Mouse (Mus musculus): ENCODE data around the gene Azin2. TPM values are rescaled to one million over a fixed set of nuclear protein-coding genes. Genes with fewer than 3 reads are reported as not detected.
A peak's percentile ranks its signal among the peaks of the same experiment; 100 is the strongest.

Azin2 gene
- 11.4 and 12.1 TPM in 2 replicates for polyA plus RNA-seq (2016; fragmentation: Nextera tagmentation; extraction: Ambion mirVana)

DNA sequence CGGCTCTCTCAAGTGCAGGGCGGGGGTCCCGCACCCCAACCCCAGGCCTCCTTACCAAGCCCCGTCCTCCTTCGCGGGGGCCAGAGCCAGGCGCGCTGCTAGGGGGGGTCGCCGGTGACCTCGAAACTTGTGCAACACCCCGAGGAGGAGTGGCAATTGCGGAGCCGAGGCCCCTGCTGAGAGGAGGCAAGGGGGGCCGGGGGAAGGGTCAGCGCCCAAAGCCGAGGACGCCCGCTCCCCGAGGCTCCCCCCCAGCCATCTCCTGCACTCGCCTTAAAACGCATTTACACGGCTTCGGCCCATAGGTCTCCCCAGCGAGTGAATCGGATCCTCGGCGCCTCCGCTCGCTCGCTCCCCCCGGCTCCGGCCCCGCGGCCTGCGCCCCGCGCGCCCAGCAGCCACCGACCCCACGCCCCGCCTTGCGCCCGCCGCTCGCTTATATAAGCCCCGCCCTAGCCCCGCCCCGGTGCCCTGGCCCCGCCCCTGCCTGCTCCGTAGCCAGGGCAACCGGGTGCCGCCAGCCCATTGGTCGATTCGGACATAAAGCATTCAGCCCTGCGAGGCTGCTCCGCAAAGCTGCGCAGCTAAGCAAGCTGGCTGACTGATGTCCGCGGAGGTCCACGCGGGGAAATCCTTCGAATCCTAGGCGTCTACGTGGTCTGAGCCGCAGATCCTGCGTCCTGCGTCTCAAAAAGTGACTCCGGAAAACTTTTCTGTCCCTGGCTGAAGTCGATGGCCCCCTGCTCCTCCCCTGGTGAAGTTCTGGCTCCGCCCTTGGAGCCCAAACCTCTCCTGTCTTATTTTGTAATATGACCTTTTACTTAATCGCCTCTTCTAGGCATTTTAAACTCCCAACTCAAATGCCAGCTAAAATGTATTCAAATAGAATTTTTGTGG lies at the start of gene Azin2:
Azin2 (minus strand) TSS at position 414 of the 897 bp plus-strand sequence.
- H3K27ac ChIP-seq (replicated peaks) = peak within 1 kb of the TSS; percentile 89
- peaks cover 57% of the 10 kb centered on the region for H3K4me1 ChIP-seq

DNA sequence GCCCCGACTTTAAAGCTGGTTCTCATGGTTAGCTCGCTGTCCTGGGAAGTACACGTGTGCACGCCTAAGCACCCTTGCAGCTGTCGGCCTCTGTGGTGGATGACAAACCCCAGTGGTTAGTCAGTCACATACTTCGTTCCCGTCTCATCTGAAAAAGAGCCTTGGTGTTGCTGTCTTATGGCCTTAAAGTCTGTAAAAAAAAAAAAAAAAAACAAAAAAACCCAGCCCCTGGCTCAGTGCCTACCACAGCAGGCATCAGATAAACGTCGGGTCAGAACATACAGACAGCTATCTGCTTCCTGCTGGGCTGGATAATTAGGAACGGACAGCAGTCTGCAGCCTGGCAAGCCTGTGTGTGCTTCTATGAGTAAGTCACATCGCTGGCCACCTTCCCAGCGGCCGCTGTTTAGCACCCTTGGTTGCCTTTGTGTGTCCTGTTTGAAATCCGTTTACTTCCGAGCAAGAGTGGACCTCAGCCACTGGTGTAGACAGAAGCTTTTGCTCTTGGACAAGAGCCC lies 49.4 kb upstream of the Azin2 start:
- Histone ChIP-seq H3K36me3 (replicated peaks) (peaks cover 47% of the 10 kb centered on the region), H3K9me3 (no peaks in the 10 kb centered on the region), H3K4me3 (no peak overlapping the region), H3K27ac (replicated peaks) (no peak overlapping the region), H3K27me3 (replicated peaks; ENCODE audit: low read depth, poor library complexity, severe bottlenecking) (no peaks in the 10 kb centered on the region), H3K4me1 (peaks cover 16% of the 10 kb centered on the region)
- WGBS = 58% methylated on average over 15 of the region's 15 CpGs
- no peak for DNase-seq (ENCODE audit: low spot score)

More for the DNA sequence above, at the start of gene Azin2:
- peak; percentile 99 for DNase-seq (ENCODE audit: low spot score)
- Histone ChIP-seq H3K27me3 (replicated peaks; ENCODE audit: low read depth, poor library complexity, severe bottlenecking) (peaks cover 46% of the 10 kb centered on the region), H3K9me3 (no peaks in the 10 kb centered on the region), H3K4me3 (peak within 1 kb of the TSS; percentile 83), H3K36me3 (replicated peaks) (no peaks in the 10 kb centered on the region)
- under 1% methylated on average over 72 of the region's 72 CpGs for WGBS

DNA sequence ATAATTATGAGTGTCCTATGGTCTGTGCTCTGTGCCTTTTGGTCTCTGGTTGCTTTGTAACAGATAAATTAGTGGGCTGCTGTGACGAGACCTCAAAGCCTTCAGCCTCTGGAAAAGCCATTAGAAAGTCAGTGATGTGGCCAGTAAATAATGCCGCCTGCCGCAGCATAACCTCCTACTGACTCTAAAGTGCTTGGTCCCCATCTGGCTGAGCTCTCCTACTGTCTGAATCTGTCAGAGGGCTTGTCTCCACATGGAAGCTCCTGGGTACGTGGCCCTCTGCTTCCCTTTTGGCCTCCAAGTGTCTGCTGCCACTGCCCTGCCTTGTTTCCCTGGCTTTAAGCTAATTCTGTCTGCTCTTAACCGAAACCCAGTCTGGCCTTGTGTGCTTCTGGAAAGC lies 47.3 kb upstream of the Azin2 start:
- no peak overlapping the region for H3K27ac ChIP-seq (replicated peaks)
- H3K36me3 ChIP-seq (replicated peaks) = peaks cover 68% of the 10 kb centered on the region
- WGBS = 70% methylated on average over 5 of the region's 5 CpGs
- no peak overlapping the region for H3K4me3 ChIP-seq
- no peaks in the 10 kb centered on the region for H3K9me3 ChIP-seq
- H3K4me1 ChIP-seq = peaks cover 5% of the 10 kb centered on the region
- no peak for DNase-seq (ENCODE audit: low spot score)
- no peaks in the 10 kb centered on the region for H3K27me3 ChIP-seq (replicated peaks; ENCODE audit: low read depth, poor library complexity, severe bottlenecking)

DNA sequence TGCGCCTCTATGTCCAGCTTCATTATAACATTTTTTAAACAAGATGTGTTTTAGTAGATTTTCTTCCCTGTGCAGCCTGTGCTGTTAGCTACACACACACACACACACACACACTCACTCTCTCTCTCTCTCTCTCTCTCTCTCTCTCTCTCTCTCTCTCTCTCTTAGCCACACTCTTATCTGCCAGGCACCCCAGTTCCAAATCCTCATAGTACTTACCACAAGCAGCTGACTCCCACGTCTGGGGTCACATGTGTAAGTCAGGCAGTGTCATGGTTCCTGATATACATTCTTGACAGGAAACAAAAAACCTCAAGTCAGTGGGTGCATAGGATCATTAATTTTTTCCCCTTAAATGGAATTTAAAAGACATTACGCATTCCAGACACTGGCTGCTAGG lies 46.4 kb upstream of the Azin2 start:
- no peak for DNase-seq (ENCODE audit: low spot score)
- peaks cover 5% of the 10 kb centered on the region for H3K4me1 ChIP-seq
- peaks cover 74% of the 10 kb centered on the region for H3K36me3 ChIP-seq (replicated peaks)
- no peak overlapping the region for H3K4me3 ChIP-seq
- H3K27me3 ChIP-seq (replicated peaks; ENCODE audit: low read depth, poor library complexity, severe bottlenecking) = no peaks in the 10 kb centered on the region
- WGBS = 85% methylated on average over 3 of the region's 3 CpGs
- no peaks in the 10 kb centered on the region for H3K9me3 ChIP-seq
- no peak overlapping the region for H3K27ac ChIP-seq (replicated peaks)

DNA sequence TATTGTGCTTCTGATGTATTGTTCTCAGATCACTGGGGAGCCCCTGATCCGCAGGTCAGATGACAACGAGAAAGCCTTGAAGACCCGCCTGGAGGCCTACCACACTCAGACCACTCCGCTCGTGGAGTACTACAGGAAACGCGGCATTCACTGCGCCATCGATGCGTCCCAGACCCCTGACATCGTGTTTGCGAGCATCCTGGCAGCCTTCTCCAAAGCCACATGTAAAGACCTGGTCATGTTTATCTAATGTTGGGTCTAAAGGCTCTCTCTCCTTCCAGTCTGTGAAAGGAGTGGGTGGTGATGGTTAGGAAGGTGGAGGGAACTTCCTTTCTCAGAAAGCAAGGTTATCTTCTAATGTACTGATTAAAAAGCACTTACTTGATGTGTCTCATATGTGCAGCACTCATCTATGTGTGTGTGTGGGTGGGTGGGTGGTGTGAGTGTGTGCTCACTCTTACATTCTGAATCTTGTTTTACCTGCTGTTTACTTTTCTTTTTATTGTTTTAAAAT lies 45.8 kb upstream of the Azin2 start:
- no peak for DNase-seq (ENCODE audit: low spot score)
- Histone ChIP-seq H3K4me3 (no peak overlapping the region), H3K27ac (replicated peaks) (no peak overlapping the region), H3K36me3 (replicated peaks) (peaks cover 80% of the 10 kb centered on the region), H3K9me3 (no peaks in the 10 kb centered on the region), H3K4me1 (peaks cover 5% of the 10 kb centered on the region), H3K27me3 (replicated peaks; ENCODE audit: low read depth, poor library complexity, severe bottlenecking) (no peaks in the 10 kb centered on the region)
- 84% methylated on average over 12 of the region's 12 CpGs for WGBS

DNA sequence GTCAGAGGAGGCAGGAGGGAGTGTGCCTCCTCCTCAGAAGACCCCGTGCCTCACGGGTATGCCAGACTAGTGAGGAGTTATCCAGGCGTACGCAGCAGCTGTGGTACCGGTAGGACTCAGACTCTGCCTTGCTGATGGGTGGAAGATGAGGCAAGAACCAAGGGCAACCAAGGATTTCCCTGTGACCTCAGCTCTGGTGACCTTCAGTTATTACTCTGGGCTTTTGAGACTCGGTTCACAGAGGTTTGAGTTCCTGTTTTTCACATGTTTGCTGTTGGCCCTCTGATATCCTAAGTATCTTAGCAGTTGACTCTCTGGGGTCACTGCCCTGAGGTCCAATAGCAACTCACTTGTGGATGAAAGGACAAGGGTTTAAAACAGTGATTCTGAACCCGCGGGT lies 41.5 kb upstream of the Azin2 start:
- H3K4me3 ChIP-seq = no peak overlapping the region
- H3K36me3 ChIP-seq (replicated peaks) = peaks cover 98% of the 10 kb centered on the region
- no peak for DNase-seq (ENCODE audit: low spot score)
- H3K27ac ChIP-seq (replicated peaks) = no peak overlapping the region
- no peaks in the 10 kb centered on the region for H3K4me1 ChIP-seq
- WGBS = 91% methylated on average over 8 of the region's 8 CpGs
- no peaks in the 10 kb centered on the region for H3K27me3 ChIP-seq (replicated peaks; ENCODE audit: low read depth, poor library complexity, severe bottlenecking)
- H3K9me3 ChIP-seq = no peaks in the 10 kb centered on the region

DNA sequence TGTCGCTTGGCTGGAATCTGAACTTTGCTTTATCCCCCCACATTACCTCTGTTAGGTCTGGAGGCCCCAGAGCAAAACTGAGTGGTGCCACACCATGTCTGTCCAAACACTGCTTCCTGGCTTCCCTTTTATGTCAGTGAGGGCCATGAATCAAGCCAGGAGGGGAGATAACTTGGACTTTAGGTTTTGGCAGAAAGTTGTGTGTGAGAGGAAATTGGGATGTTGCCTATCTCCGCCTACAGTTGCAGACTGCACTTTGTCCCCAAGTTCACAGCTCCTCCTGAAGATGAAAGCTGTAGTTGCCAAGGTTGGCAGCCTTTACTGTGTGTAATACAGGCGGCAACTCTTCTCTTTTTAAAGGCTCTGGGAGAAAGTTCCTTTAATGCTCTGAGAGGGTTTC lies 38.5 kb upstream of the Azin2 start:
- Histone ChIP-seq H3K27ac (replicated peaks) (no peak overlapping the region), H3K27me3 (replicated peaks; ENCODE audit: low read depth, poor library complexity, severe bottlenecking) (no peaks in the 10 kb centered on the region), H3K36me3 (replicated peaks) (peaks cover 95% of the 10 kb centered on the region), H3K4me1 (no peaks in the 10 kb centered on the region), H3K4me3 (no peak overlapping the region), H3K9me3 (no peaks in the 10 kb centered on the region)
- no peak for DNase-seq (ENCODE audit: low spot score)
- 91% methylated on average over 3 of the region's 3 CpGs for WGBS

DNA sequence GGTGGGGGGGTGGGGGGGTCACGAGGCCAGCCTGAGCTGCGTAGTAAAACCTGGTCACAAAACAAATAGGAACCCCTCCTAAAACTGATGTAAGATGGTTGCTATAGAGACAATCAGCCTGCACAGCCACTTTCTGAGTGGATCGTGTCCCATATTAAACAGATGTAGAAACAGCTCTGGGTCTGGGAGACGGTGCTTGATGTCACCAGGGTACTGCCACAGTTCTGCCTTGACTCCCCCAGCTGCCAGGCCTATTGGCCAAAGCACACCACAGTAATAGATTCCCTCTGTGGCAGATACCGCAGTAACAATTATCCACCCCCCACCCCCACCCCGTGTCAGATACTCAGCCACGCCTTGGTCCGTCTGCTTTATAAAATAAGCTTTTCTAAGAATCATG lies 36.2 kb upstream of the Azin2 start:
- Histone ChIP-seq H3K36me3 (replicated peaks) (peaks cover 82% of the 10 kb centered on the region), H3K4me1 (peaks cover 16% of the 10 kb centered on the region), H3K9me3 (no peaks in the 10 kb centered on the region), H3K27me3 (replicated peaks; ENCODE audit: low read depth, poor library complexity, severe bottlenecking) (no peaks in the 10 kb centered on the region), H3K4me3 (no peak overlapping the region), H3K27ac (replicated peaks) (no peak overlapping the region)
- DNase-seq (ENCODE audit: low spot score) = no peak
- WGBS = 89% methylated on average over 8 of the region's 8 CpGs

DNA sequence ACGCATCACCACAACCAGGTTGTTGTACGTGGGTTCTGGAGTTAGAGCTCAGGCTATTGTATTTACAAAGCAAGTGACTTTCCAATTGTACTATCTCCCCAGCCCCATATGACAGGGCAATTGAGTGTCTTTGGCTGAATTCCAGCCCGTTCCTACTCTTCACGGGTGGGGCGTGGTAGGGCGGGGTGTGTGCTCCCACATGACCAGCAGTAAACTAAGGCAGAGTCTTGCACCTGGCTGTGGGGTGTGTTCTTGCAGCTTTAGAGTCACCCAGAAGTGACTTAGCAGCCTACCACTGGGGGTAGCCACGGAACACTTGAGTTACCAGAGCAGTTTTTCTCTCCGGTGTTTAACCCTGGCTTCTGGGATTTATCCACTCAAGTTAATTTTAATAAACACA lies 35.0 kb upstream of the Azin2 start:
- Histone ChIP-seq H3K36me3 (replicated peaks) (peaks cover 70% of the 10 kb centered on the region), H3K27ac (replicated peaks) (no peak overlapping the region), H3K27me3 (replicated peaks; ENCODE audit: low read depth, poor library complexity, severe bottlenecking) (no peaks in the 10 kb centered on the region), H3K9me3 (no peaks in the 10 kb centered on the region), H3K4me3 (no peak overlapping the region), H3K4me1 (peaks cover 25% of the 10 kb centered on the region)
- WGBS = 89% methylated on average over 8 of the region's 8 CpGs
- no peak for DNase-seq (ENCODE audit: low spot score)

DNA sequence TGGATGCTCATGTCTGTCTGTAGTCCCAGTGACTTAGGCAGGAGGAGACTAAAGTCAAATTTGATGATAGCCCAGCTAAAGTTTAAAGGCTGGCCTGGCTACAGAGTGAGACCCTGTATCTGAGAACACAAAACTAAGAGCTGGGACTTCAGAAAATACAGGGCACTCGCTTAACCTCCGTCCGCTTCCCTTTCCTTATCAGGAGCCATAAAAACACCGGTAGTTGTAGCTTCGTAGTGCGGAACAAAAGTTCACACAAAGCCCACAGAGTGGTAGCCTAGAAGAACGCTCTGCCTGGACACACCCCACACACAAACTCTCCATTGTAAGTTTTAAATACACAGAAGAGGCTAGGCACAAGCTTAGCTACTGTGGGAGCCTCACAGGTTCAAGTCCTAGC lies 33.0 kb upstream of the Azin2 start:
- no peak for DNase-seq (ENCODE audit: low spot score)
- Histone ChIP-seq H3K4me3 (no peak overlapping the region), H3K4me1 (peaks cover 26% of the 10 kb centered on the region), H3K27ac (replicated peaks) (no peak overlapping the region), H3K9me3 (no peaks in the 10 kb centered on the region), H3K27me3 (replicated peaks; ENCODE audit: low read depth, poor library complexity, severe bottlenecking) (no peaks in the 10 kb centered on the region), H3K36me3 (replicated peaks) (peaks cover 50% of the 10 kb centered on the region)
- WGBS = 94% methylated on average over 7 of the region's 7 CpGs

DNA sequence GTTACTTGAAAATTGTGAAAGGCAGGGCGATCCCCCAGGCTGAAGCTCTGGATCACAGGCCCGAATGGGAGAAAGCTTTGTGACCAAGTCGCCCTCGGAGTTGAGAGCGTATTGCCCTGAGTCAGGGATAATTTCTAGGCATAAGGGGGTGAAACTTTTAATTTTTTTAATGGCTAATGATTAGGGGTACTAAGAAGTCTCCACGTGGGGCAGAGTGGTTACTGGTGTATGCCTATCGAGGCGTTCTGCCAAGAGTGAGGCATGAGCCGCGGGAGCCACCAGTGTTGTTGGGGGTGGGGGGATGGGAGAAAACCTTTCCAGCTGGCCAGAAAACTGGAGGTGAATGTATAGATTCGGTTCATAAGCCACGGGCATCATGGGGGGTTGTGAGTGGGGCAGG lies 31.4 kb upstream of the Azin2 start:
- DNase-seq (ENCODE audit: low spot score) = no peak
- 3% methylated on average over 12 of the region's 12 CpGs for WGBS
- Histone ChIP-seq H3K27me3 (replicated peaks; ENCODE audit: low read depth, poor library complexity, severe bottlenecking) (no peaks in the 10 kb centered on the region), H3K27ac (replicated peaks) (peak overlapping the region; percentile 91), H3K36me3 (replicated peaks) (peaks cover 34% of the 10 kb centered on the region), H3K9me3 (no peaks in the 10 kb centered on the region), H3K4me3 (peak overlapping the region; percentile 94), H3K4me1 (peaks cover 26% of the 10 kb centered on the region)

DNA sequence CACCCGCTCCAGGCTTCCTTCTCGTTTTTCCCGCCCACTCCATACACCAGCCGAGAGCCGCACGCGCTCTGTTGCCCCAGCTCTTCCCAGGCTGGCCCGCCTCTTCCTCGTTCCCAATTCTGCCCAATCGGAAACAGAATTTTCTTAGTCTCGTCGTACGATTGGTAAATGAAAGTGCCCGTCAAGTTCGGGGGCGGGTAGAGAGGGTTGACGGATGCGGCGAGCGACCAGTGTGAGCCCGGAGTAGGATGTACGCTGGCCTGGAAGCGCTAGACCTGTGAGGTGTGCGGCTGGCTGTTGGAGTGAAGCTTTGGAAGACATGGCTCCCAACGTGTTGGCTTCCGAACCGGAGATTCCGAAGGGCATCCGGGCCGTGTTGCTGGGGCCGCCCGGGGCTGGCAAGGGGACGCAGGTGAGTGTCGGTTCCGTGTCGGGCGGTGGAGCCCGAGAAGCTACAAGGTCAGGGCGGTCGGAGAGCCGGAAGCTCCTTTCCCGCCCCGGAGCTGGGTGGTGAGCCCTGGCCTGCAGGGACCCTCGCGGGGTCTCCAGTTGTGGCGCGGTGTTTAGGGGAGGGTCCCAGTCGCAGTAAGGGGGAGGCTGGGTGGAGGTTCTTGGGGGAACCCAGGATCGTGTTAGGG lies 30.9 kb upstream of the Azin2 start:
- Histone ChIP-seq H3K9me3 (no peaks in the 10 kb centered on the region), H3K36me3 (replicated peaks) (peaks cover 29% of the 10 kb centered on the region), H3K27me3 (replicated peaks; ENCODE audit: low read depth, poor library complexity, severe bottlenecking) (no peaks in the 10 kb centered on the region), H3K4me1 (peaks cover 26% of the 10 kb centered on the region), H3K27ac (replicated peaks) (peak overlapping the region; percentile 91), H3K4me3 (peak overlapping the region; percentile 94)
- DNase-seq (ENCODE audit: low spot score) = peak; percentile 97
- WGBS = under 1% methylated on average over 49 of the region's 49 CpGs

All from embryonic facial prominence, embryonic 10.5 days (tissue).